Mouse (Mus musculus): Measurements from ENCODE around the gene Tpi1. TPM values are rescaled to one million over a fixed set of nuclear protein-coding genes. Genes with fewer than 3 reads are reported as not detected.

Tpi1 gene
- 100 to 1,000 TPM; 713 to 768 TPM for total RNA-seq (2021)
- long read RNA-seq, experiment 1, transcript Tpi1-205 (7 exons, 1,607 nt) = major isoform, 375 of 426 reads
- long read RNA-seq, experiment 1, transcript Tpi1-203 (6 exons, 802 nt) = minor isoform, 9 of 426 reads
- long read RNA-seq, experiment 1, partial matches to known transcripts = 9 of 426 reads
- long read RNA-seq, experiment 1, other reads (novel, unspliced or antisense) = 31 of 426 reads
- long read RNA-seq, experiment 2, transcript Tpi1-203 (6 exons, 802 nt) = minor isoform, 9 of 603 reads
- long read RNA-seq, experiment 2, transcript Tpi1-205 (7 exons, 1,607 nt) = major isoform, 563 of 603 reads
- long read RNA-seq, experiment 2, partial matches to known transcripts = 6 of 603 reads
- long read RNA-seq, experiment 2, other reads (novel, unspliced or antisense) = 22 of 603 reads

- peak within 1 kb of the TSS; percentile 77 for H3K4me3 ChIP-seq
- H3K27ac ChIP-seq = peak within 1 kb of the TSS; percentile 98
- TF ChIP-seq CTCF (conservative IDR thresholded peaks at IDR 0.05) = no peak
- DNase-seq (ENCODE audit: low spot score in 2 of 2) = peak; percentile 90 to 93
Measured at GRCm38 (mm10) chr6:124813933-124814332, at the start of gene Tpi1. Tpi1 (minus strand) TSS chr6:124814296.

- DNase-seq (ENCODE audit: low spot score in 2 of 2) = no peak
- no peak for TF ChIP-seq CTCF (conservative IDR thresholded peaks at IDR 0.05)
- peak overlapping the region; percentile 82 for H3K4me3 ChIP-seq
- peak overlapping the region; percentile 99 for H3K27ac ChIP-seq
Measured at GRCm38 (mm10) chr6:124863125-124863657, 49.1 kb upstream of the Tpi1 start.

GRCm38 (mm10) chr6:124862406-124863124 lies 48.5 kb upstream of the Tpi1 start:
- peak overlapping the region; percentile 99 for H3K27ac ChIP-seq
- no peak for DNase-seq (ENCODE audit: low spot score in 2 of 2)
- H3K4me3 ChIP-seq = peak overlapping the region; percentile 82
- TF ChIP-seq CTCF (conservative IDR thresholded peaks at IDR 0.05) = no peak

- no peak for TF ChIP-seq CTCF (conservative IDR thresholded peaks at IDR 0.05)
- Histone ChIP-seq H3K27ac (peak overlapping the region; percentile 99), H3K4me3 (peak overlapping the region; percentile 82)
- DNase-seq (ENCODE audit: low spot score in 2 of 2) = no peak
Measured at GRCm38 (mm10) chr6:124861802-124862201, 47.7 kb upstream of the Tpi1 start.

GRCm38 (mm10) chr6:124861266-124861665 lies 47.2 kb upstream of the Tpi1 start:
- no peak for TF ChIP-seq CTCF (conservative IDR thresholded peaks at IDR 0.05)
- Histone ChIP-seq H3K4me3 (peak overlapping the region; percentile 82), H3K27ac (peak overlapping the region; percentile 99)
- no peak for DNase-seq (ENCODE audit: low spot score in 2 of 2)

GRCm38 (mm10) chr6:124860511-124860910 lies 46.4 kb upstream of the Tpi1 start:
- TF ChIP-seq CTCF (conservative IDR thresholded peaks at IDR 0.05) = no peak
- H3K4me3 ChIP-seq = no peak overlapping the region
- no peak for DNase-seq (ENCODE audit: low spot score in 2 of 2)
- H3K27ac ChIP-seq = peak overlapping the region; percentile 99

- Histone ChIP-seq H3K27ac (peak overlapping the region; percentile 99), H3K4me3 (no peak overlapping the region)
- peak; percentile 88 to 93 for DNase-seq (ENCODE audit: low spot score in 2 of 2)
- peak; percentile 94 for TF ChIP-seq CTCF (conservative IDR thresholded peaks at IDR 0.05)
Measured at GRCm38 (mm10) chr6:124859725-124860124, 45.6 kb upstream of the Tpi1 start.

- Histone ChIP-seq H3K4me3 (no peak overlapping the region), H3K27ac (no peak overlapping the region; the same call in 1 of the 2 replicates)
- no peak for TF ChIP-seq CTCF (conservative IDR thresholded peaks at IDR 0.05)
- no peak for DNase-seq (ENCODE audit: low spot score in 2 of 2)
Measured at GRCm38 (mm10) chr6:124858561-124859318, 44.6 kb upstream of the Tpi1 start.

- no peak for TF ChIP-seq CTCF (conservative IDR thresholded peaks at IDR 0.05)
Measured at GRCm38 (mm10) chr6:124857840-124858530, 43.9 kb upstream of the Tpi1 start.

GRCm38 (mm10) chr6:124856916-124857839 lies 43.1 kb upstream of the Tpi1 start, which contains the start of gene P3h3:
P3h3 (minus strand) TSS chr6:124857752.
- peak; percentile 83 for TF ChIP-seq CTCF (conservative IDR thresholded peaks at IDR 0.05)
- peak; percentile 85 to 87 for DNase-seq (ENCODE audit: low spot score in 2 of 2)
- H3K27ac ChIP-seq = peak within 1 kb of the TSS; percentile 96
- peak within 1 kb of the TSS; percentile 66 for H3K4me3 ChIP-seq

More at GRCm38 (mm10) chr6:124857840-124858530, 43.9 kb upstream of the Tpi1 start:
- no peak for DNase-seq (ENCODE audit: low spot score in 2 of 2)
- peak overlapping the region; percentile 66 for H3K4me3 ChIP-seq
- H3K27ac ChIP-seq = peak overlapping the region; percentile 96

GRCm38 (mm10) chr6:124856321-124856720 lies 42.2 kb upstream of the Tpi1 start:
- peak in 1 of 2 experiments; percentile 65 for DNase-seq (ENCODE audit: low spot score in 2 of 2)
- Histone ChIP-seq H3K27ac (peak overlapping the region; percentile 96; the same call in 1 of the 2 replicates), H3K4me3 (peak overlapping the region; percentile 44)
- no peak for TF ChIP-seq CTCF (conservative IDR thresholded peaks at IDR 0.05)

Data from layer of hippocampus, adult 2 months (tissue).